Mouse (Mus musculus): ENCODE data around the gene Ube2cbp.

DNA sequence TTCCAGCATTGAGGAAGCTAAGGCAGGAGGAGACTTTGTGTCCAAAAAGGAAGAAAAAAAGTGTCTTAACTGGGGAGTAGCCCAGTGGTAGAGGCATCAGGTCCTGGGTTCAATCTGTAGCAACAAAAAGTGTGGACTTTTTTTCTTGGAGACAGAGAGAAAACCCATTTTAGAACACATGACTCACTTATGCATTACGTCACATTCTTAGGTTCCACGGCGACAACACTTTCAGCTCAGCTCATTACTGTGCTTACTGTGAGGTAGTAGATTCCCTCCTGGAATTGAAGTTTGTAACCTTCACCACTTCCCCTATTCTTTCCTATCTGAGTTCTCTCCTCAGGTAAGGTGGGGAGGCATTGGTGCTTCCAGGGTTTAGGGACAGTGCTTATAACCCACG lies 31.5 kb upstream of the Ube2cbp start:
- TF ChIP-seq CTCF (IDR thresholded peaks at IDR 0.05; ENCODE audit: extremely low read depth, insufficient read depth, low read length) (no peak), POLR2A (IDR thresholded peaks at IDR 0.05; ENCODE audit: extremely low read depth, insufficient read depth, low read length) (no peak)
